Mouse (Mus musculus): ENCODE data around the gene Cyp2w1.

Cyp2w1 gene

DNA sequence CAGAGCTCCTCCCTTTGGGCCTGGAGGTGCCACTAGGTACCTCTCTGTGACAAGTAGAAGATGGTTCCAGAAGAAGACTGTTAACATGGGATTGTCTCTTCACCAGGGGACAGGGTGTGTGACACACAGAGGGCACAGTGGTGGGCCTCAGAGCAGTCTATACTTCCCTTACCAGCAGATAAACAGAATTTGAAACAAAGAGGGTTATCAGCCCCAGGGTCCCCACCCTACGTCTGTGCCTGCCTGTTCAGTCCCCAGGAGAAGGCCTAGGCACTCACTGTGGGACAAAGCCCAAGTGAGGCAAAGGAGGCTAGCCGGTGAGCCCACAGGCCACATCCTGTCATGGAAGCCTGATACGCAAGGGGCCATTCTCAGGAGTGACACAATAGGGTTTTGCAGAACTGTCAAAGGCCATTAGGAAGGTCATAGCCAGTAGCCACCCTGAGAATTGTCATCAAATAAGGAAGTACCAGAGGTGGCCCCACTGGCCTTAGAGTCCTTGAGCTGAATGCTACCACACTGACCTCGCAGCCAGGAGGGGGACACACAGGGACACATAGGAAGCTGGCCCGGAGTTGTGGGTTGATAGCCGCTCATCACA lies 52.5 kb downstream of the Cyp2w1 start, which contains the start of gene C130050O18Rik:
C130050O18Rik (plus strand) TSS at position 480 of the 601 bp plus-strand sequence.
- DNase-seq (ENCODE audit: low spot score in 2 of 2) = no peak

GRCm38 (mm10) chr5:139405478-139405877 lies 53.1 kb downstream of the Cyp2w1 start:
- no peak for DNase-seq (ENCODE audit: low spot score in 2 of 2)

DNA sequence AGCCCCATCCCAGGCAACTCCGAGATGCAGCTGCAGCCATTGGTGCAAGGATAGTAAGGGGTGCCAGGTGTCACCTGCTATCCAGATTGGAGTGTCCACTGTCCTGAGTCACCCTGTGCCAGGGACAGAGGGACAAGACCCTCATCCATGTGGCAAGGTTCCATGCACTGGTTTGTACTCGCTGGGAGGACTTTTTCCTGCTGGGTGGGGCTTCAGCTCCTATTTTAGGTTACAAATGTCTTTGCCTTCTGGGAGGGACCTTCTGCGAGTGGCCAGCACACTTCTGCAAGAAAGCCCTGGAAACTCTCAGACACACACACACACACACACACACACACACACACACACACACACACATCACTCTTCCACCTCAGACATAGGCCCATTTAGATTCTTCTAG lies 53.5 kb downstream of the Cyp2w1 start:
- no peak for DNase-seq (ENCODE audit: low spot score in 2 of 2)

Data from frontal cortex, postnatal 25 days (tissue).